Mouse (Mus musculus) urinary bladder, postnatal 25 days (tissue): Measurements from ENCODE around the gene Scyl3.

Experiments
- DNase-seq: peaks from one replicate; pipeline ENCODE4 v3.0.0; 2022; ENCODE audit warnings: low spot score

Gene Scyl3

DNA sequence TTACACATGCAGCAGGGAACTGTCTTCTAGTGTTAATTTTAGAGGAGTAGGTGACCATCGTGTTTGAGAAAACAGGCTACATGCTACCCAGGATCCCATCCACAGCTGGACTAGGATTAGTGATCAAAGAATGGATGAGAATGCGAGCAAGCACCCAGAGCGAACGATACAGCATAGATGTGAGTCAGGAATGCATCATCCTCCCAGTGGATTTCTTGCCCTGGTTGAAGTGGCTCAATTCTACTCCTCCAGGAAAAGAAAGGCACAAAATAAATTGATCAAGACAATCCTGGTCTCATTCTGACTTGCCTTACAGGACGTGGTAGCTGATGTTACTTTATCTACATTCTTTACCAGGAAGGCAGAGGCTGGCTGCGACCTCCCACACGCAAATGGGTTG is at the start of gene Scyl3:
Gene Scyl3 (plus strand): TSS at position 255 of the 400 bp plus-strand sequence.
- no peak for DNase-seq

DNA sequence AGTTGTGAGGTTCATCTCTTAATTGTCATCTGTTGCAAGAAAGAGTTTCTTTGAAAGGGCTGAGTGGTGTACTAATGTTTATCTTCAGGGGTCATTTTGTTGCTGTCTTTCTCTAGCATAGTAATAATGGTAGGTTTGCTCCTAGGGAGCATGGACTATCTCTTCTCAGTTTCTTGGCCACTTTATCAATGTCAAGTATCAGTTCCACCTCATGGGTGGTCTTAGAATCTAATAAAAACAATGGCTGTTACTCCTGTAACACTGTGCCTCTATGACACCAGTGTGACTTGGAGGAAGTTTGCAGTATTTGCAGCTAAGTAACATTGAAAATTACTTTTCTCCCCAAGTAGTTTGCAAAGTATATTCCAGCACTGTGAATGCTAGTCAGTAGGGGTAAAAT is 39.3 kb upstream of the Scyl3 start:
- DNase-seq: no peak

DNA sequence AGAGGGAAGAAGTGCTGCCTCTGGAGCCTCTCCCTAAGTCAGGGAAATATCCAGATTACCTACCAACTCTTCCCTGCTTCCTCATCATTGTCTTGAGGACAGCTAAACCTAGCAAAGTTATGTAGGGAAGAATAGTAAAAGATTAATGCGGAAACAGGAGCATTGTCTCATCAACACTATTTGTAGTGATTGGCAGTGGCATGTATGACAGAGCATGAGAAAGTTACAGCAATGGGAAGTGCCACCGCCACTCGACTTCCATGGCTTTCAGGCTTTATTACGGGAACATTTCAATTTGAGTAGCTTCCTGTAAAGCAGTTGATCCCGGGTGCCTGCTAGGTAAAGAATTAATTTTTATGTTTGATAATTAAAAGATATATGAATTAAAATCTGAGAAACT is 35.6 kb upstream of the Scyl3 start:
- DNase-seq: no peak

DNA sequence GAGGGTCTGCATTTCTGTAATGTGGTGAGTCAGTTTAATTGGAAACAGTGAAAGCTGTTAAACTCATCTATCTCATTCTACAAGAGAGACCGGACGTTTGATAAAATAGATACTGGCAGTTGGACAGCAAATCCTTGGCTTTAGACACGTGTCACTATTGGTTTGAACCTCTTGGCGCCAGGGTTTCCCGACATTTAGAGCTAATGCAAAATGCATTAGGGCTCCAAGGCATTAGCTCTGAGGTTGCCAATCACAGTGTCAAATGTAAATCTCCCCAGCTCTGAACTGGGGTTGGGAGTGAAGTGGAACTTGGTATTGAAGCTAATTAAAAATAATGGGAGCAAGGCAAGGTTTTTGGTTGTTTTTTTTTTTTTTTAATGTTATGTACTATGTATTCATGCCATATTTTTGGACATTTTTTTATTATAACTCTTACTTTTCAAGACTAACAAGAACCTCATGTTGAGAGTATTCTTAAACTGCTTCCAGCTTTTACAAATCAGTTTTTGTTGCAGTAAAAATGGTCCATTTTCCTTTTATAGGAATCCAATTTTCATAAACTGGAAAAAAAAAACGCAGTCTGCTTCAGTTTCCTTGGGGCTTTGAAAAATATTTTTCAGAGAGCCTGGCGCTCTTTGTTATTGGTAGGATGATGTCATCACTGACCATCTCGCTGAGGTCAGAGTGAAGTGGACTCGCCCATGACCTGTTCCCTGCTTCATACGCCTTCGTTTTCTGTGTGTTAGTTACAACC is 34.9 kb upstream of the Scyl3 start:
- no peak for DNase-seq

DNA sequence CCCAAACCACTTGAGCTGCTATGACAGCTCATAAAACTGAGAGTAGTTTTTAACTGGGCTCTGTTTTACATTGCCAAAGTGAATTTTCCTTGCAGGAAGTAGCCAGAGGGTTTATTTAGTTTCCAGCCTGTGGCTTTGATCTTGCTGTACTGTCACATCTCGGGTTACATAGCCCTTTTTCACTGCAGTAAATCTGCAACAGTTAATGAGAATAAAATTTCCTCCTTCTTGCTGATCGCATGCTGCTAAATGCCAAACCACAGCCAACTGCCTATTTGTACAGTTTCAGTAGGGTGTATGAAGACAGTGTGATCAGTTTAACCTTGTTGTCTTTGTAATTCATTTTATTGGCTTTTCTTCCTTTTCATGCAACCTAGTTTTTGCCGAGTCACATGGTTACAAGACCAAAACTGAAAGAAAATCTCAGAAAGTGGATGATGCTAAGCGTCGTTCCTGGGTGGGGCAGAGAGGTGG is 30.6 kb upstream of the Scyl3 start:
- no peak for DNase-seq

DNA sequence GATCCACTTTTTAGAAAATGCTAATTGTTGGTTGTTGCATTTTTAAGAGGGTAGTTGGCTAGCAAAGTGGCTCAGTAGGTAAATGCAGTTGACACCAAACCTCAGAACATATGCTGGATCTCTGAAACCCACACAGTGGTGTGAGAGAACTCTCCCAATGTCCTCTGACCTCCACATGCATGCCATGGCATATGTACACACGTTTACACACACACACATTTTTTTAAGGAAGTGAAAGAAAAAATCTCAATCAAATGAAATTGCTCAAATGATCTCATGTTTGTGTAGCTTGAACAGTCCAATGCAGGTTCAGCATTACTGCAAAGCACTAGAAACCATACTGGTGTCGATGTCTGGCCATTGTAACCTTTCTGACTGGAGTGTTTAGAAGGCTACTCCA is 29.3 kb upstream of the Scyl3 start:
- no peak for DNase-seq

DNA sequence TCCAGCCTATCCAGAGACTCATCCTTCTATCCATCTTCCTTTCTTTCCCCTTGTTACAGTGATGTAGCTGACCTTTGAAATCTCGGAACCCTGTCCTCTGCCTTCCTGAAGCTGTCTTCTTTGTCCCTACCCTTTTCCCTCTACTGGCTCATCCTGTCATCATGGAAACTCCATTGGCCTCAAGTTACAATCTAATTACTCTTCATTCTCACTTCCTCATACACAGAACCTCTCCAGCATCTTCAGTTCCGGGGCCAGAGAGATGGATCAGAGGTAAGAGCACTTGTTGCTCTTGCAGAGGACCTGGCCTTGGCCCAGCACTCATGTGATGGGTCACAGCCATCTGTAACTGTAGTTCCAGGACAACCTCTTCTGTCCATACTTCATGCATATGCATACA is 28.7 kb upstream of the Scyl3 start:
- no peak for DNase-seq

DNA sequence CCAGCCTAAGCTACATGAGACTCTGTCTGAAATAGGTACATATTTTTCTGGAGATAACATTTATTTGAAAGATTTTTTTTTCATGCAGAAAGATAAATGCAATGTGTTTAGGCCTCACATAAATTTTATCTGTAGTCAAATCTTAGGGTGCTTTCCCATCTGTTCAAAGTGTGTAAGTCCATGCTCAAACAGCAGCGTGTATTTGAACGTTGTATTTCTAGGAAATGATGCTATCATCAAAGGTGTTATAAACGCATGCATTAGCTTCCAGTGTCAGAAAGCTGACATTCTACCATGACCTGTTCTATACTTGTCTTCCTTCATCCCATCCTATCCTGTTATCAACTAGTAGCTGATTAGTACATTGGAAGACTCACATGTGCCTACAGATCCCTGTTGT is 25.5 kb upstream of the Scyl3 start:
- DNase-seq: no peak

DNA sequence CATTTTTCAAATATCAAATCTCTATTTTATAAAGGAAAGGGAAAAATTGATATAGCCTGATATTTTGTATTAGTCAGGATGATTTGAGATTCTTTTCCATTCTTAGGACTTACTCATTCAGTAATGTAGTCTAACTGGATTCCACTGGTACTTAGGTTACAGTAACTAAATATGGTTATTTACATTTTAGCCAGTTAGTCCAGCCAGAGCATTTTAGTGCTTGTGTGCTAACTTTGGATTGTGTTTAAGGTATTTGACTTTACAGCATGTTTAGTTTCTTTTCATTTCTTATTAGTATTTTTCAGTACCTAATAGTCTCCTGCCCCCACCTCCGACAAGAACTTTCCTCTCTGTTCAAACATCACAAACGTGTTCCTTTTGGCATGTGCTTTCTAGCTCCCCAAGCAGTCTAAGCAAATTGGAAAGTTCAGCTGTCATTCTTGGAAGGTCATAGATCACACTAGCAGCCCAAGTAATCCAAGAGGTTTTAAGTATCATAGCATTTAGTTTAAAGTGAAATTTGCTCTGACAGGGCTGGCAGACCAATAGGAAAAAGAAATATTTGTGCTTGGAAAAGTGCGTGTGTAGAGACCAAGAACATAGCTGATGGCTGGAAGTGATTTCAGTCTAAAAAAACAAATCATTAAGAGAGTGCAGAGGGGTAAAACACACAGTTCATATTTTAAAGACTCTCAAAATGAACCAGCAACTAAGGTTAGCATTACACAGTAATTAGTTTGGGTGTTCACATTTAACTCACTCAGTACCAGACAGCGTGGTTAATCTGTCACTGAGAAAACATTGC is 21.7 kb upstream of the Scyl3 start:
- DNase-seq: no peak

DNA sequence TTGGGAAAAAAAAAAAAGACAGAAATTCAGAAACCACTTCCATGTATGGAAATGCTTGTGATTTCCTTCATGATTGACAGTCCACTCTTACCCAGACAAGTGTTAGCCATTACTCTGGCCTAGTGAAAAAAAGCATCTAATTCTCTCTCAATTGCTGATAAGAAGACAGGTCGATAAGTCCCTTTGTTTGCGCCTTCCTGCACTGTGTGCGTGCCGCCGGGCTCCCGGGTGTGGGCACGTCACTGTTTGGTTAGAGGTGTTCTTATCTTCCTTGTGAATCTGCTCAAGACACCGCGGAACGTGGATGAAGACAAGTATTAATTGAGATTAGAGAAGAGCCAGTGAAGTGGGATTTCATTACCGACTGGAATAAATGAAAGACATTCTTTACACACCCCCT is 20.5 kb upstream of the Scyl3 start:
- DNase-seq: no peak

DNA sequence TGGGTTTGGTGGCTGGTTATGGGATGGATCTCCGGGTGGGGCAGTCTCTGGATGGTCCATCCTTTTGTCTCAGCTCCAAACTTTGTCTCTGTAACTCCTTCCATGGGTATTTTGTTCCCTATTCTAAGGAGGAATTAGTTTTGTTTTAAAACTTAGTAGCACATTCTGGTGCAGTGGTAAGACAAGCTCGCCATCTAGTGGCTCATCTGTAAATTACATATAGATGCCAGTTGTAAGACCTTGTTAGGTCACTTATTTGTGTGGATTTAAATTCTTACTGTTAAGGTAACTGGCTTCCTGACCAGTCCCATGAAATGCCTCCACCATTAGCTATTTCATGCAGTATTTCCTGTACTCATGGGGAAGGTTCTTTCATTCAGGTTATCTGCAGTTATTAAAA is 18.6 kb upstream of the Scyl3 start:
- peak; percentile 36 for DNase-seq

DNA sequence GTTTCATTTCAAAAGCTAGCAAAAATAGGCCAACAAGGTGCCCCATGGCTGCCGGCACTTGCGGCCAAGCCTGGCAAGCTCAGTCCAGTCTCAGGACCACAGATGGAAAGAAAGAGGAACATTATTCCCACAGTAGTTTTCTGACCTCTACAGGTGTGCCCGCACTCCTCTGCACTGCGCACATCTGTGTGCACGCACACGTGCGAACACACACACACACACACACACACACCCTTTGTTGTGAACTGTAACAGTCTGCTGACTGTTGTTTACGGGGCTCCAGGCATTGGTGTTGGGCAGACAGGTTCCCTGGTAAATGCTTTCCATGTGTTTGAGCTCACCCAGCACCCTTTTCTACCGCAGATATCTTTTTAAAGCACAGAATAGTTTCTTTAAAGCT is 18.1 kb upstream of the Scyl3 start:
- DNase-seq: no peak

DNA sequence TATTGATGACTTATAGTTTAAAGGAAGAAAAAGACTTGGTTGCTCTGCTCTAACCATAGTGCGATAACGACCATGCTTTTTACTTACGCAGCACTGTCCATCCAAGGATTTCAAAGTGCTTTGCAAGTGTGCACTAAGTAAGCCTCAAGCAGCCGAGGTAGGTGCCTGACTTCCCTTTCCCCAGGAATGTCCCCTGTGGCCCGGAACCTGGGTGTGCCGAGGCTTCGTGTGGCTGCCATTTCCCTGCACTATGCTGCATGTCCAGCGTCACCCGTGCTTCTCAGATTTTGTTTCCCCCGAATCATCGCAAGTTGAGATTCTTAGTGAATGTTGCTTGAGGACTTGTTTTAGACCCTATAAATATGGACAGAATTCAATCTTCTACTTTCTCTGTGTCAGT is 16.9 kb upstream of the Scyl3 start:
- DNase-seq: no peak

DNA sequence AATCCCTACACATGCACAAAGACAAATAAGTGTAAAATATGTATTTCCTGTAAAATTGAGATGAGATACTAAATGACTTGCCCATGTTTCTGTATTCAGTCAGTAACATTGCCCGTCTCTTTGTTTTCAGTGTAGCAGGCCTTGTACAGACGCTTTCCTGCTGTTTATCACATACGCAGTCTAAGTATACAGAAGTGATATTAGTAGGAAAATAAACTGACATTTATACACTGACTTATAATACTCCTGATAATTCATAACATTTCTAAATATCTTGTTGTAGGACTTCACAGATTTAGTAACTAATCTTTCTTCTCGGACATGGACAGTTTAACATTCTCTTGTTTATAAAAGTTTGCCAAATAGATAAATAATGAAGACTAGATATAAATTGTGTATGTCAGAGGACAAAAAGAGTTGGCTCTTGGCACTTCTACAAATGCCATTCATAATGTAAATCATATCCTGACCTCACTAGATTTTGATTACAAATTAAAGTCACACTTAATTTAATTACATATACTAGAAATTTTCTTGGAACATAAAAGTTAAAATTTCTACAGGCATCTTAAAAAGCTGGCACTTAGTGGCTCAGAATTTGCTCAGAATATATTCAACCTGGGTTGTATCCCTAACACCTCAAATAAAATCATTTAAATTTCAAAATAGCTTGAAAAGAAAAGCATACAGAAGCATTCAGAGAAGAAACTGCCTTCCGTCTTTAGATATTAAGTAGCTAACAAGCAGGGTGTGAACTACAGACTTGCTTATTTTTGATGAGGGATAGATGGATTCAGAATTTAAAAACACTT is 11.3 kb upstream of the Scyl3 start:
- DNase-seq: no peak

DNA sequence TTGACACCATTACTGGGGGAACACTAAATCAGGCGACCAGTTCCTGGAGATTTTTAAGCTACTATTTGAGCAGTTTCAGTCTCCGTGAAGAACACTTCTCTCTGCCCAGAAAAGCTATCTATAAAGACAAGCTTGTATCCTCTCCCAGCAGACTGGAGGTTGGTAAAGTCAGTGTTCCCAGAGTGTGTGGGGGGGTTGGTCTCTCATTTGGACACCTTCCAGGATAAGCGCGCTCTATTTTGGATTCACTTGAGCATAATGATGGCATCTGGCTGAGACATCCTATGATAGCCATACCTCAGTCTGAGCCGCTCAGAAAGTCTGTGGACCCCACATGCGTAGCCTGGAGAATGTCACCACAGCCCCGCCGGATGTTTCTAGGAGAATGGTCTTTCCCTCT is 4.8 kb upstream of the Scyl3 start:
- DNase-seq: no peak

DNA sequence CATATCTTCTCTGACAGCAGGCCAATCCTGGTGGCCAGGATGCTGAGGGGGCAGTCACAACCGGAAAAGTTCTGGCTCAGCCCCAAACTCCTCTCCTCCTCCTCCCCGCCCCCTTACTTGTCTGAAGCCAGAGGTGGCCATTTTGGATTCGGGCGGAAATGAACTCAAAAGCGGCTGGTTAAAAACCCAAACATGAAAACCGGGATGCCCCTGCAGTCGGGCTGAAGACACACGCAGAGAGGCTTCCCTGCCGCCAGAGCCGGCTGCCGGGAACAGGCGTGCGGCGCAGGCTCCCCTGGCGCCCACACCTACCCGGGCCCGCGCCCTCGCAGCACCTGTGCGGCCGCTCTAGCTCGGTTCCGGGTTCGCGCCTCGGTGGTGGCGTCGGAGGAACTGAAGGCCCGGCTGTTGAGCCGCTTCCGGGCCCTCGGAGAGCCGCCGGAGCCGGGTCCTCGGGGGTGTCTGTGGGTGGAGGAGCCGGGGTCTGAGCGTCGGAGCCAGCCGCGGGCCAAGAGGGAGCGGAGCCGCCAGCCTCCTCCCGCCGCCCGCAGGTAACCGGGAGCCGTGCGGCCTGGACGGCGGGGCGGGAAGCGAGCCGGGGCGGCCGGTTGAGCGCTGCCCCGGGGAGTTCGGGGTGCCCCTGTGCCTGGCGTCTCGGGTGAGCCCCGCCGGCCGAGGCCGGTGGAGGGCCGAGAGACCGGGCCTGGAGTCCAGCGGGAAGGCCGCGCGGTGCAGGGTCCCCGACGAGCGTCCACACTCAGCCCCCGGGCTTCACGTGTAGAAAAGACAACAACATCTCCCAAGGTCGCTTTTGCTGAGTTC is 947 bp downstream of the Scyl3 start:
- peak; percentile 90 for DNase-seq

DNA sequence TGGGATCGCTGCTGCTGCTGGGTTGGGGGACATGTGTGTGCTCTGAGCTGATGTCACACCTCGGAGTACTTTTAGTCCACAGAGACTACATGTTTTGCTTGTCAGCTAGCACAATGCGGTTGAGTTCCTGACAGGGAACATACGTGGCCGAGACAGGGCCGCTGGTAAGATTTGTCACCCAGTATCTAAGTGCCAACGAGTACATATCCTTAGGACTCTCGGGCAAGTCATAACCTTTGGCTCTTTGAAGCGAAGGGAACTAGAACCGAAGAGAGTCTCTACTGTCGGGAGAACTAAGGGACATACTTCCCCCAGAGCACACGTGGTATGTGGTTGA is 1.5 kb downstream of the Scyl3 start:
- DNase-seq: peak; percentile 11

DNA sequence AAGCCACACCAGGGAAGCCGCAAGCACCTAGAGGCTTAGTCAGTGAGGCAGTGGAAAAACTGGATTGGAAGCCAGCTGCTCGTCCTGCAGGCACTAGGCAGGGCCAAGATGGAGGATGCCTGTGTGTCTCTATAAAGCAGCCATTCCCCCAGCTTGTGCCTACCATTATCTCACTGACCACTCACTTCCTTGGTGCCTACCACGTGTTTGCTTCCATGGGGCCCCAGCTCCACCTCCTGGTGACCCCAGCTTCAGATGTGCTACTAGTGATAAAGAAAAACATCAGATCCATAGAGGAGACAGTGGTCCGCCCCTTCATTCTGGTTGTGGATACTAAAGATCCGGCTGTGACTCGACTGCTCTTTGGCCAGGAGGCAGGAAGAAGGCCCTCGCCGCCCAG is 2.9 kb downstream of the Scyl3 start:
- no peak for DNase-seq

DNA sequence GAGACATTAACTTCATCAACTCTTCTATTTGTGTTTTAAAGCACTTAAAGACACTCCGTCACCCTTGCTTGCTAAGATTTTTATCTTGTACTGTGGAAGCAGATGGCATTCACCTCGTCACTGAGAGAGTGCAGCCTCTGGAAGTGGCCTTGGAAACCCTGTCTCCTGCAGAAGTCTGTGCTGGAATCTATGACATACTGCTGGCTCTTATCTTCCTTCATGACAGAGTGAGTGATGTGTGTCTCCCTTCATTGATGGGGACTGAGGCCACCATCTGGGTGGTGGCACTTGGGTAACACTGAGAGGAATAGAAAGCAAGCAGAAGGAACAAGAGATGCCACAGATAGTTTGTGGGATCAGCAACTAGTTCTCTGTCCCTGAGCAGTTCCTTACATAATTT is 5.7 kb downstream of the Scyl3 start:
- DNase-seq: no peak

DNA sequence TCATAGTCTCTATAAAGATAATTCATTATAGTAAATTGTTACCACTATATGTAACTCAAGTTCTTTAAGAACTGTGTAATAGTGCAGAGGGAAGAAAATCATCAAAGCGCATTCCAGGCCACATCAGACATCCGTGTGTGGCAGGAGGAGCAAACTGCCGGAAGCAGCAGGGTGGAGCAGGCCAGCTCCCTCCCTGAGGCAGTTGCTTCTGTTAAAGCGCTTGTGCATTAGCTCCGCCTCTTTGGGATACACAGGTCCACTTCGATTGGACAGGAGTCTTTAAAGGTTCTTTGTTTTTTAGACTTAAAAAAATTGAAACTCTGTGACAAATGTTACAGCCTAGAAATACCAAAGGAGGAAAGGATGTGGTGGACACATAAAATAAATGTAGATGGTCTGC is 13.2 kb downstream of the Scyl3 start:
- DNase-seq: no peak

DNA sequence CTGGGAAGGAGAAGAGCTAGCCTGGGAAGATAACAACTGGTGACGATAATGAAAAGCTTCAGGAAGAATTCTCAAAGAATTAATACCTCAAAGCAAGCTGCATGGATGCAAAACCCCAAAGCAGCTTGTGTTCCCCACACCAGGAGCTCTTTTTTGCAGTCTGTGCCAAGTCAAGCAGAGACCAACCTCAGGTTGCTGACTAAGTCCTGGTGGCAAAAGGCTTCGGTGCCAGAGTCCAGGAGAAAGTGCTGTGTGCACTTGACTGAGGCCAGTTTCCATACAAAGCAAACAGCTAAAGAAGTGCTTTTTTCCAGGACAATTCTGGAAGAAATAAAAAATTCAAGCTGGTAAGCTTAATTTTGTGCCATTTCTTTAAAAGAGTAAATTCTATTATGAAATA is 24.5 kb downstream of the Scyl3 start:
- DNase-seq: no peak

DNA sequence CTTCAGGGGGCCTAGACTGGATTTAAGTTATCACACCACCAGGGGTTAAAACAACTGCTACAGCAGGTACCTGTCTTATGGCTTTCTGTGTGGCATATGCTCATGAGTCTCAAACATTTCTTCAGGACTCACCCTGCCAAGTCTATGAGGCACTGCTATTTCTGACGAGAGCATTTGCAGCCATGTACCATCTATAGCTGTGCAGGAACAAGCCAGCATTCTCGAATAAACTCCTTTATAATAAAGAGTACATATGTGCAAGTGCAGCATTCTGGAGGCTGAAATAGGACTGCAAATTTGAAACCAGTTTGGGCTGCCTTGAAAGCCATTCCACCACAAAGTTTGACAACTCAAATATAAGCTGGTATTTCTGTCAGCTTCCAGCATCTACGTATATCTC is 29.1 kb downstream of the Scyl3 start:
- no peak for DNase-seq
